In the genomic region with DNA sequence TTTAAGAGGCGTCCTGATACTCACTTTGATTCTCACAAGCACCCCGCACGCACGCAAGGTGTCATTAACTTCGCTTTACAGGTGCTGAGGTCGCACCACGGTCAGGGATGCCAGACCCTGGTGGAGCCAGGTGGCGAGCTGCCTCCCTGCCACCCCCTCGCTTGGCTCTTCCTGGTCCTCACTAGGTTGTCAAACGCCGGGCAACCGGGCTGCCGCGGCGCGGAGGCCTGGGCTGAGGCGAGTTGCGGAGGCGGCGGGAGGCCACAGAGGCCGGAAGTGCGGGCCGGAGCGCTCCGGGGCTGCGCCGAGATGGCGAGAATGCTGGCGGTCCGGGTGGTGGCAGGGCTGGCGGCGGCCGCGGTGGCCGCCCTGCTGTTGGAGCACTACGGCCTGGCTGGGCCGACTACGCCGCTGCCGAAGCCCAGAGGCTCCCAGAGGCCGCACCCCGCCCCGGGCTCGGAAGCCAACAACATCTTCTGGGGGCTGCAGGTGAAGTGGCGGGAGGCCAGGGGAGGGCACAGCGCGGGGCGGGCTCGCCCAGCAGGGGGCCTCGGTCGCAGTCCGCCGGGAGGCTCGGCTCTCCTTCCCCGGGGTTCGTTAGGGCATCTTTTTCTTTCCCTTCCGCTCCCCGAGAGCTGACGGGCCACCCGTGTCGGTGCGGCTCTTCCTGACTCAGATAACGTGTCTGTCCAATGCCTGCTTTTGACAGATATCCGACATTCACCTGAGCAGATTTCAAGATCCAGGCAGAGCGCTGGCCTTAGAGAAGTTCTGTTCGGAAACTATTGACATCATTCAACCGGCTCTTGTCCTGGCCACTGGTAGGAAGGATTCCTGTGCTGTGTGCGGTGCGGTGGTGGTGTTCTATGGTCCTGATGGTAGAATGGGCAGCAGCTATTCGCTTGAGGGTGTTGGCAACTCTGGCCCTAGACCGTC, we compare ENCODE assay signal across 8 mouse cellular contexts. TPM values are rescaled to one million over a fixed set of nuclear protein-coding genes. Genes with fewer than 3 reads are reported as not detected.
DNase-seq lines count a peak whose midpoint lies in the region; ATAC-seq and TF ChIP-seq lines count a peak whose summit lies in the region.

A gene (plus strand): TSS at position 28 of the 936 bp plus-strand sequence.

- no peaks in the 10 kb centered on the region for H3K79me2 ChIP-seq in macrophage (ENCODE audit: inconsistent target)

- H3K27me3 ChIP-seq in hindbrain, embryonic 15.5 days: no peaks in the 10 kb centered on the region

- ATAC-seq in common myeloid progenitor, adult 5-6 weeks (replicated peaks; ENCODE audit: low read depth, poor library complexity, severe bottlenecking): peak; percentile 79
- peak; percentile 83 for ATAC-seq in hindbrain, embryonic 15.5 days (ENCODE audit: low FRiP score, low read depth)

- peak within 1 kb of the TSS; percentile 94 for H3K27ac ChIP-seq in gastrocnemius, adult 2 months
- peak within 1 kb of the TSS; percentile 89 for H3K27ac ChIP-seq in hindbrain, embryonic 15.5 days (replicated peaks)
- peak within 1 kb of the TSS; percentile 92 for H3K27ac ChIP-seq in left cerebral cortex, adult 2 months
- no peak within 1 kb of the TSS for H3K27ac ChIP-seq in macrophage

- H3K4me2 ChIP-seq in hindbrain, embryonic 15.5 days: peak within 1 kb of the TSS; percentile 93

- peak; percentile 66 for TF ChIP-seq CTCF in gastrocnemius, adult 2 months (IDR thresholded peaks at IDR 0.05)
- peak; percentile 44 for TF ChIP-seq CTCF in left cerebral cortex, adult 2 months (IDR thresholded peaks at IDR 0.05)

- H3K9ac ChIP-seq in hindbrain, embryonic 15.5 days: peak within 1 kb of the TSS; percentile 88

- H3K4me3 ChIP-seq in gastrocnemius, adult 2 months: peak within 1 kb of the TSS; percentile 98
- H3K4me3 ChIP-seq in hindbrain, embryonic 15.5 days: peak within 1 kb of the TSS; percentile 79
- peak within 1 kb of the TSS; percentile 82 for H3K4me3 ChIP-seq in left cerebral cortex, adult 2 months
- H3K4me3 ChIP-seq in macrophage (ENCODE audit: inconsistent target): peak within 1 kb of the TSS; percentile 51

- no peaks in the 10 kb centered on the region for H3K9me3 ChIP-seq in hindbrain, embryonic 15.5 days

- DNase-seq in adipocyte (ENCODE audit: low spot score): peak; percentile 65
- DNase-seq in gastrocnemius, adult 2 months: peak; percentile 79
- DNase-seq in left cerebral cortex, adult 2 months (ENCODE audit: extremely low spot score in 1 of 2, low spot score in 2 of 2): peak; percentile 57 to 59
- DNase-seq in right cerebral cortex, adult 18-20 months: peak; percentile 56
- DNase-seq in urinary bladder, postnatal 14 days (ENCODE audit: low spot score): peak; percentile 67

- under 1% methylated on average over 67 of the region's 71 CpGs for WGBS in hindbrain, embryonic 15.5 days
- WGBS in macrophage (ENCODE audit: missing documents): 3% methylated on average over 70 of the region's 71 CpGs

- intact Hi-C loops in gastrocnemius, adult 2 months (cut with DNase I): no loop called here
- intact Hi-C loops in left cerebral cortex, adult 2 months (cut with DNase I): loop anchor here (2.0 kb wide), 1 partner anchor 32 kb away; a partner anchor contains a TSS

- 0 out of 2 replicates have a peak, but pooled peaks cover 9% of the 10 kb centered on the region for H3K36me3 ChIP-seq in hindbrain, embryonic 15.5 days
- no peaks in the 10 kb centered on the region for H3K36me3 ChIP-seq in macrophage (ENCODE audit: inconsistent target)

- peaks cover 13% of the 10 kb centered on the region for H3K4me1 ChIP-seq in hindbrain, embryonic 15.5 days (replicated peaks)

RNA-seq across cellular contexts. Expression of the gene that starts here (rescaled TPM):
- 2.1 and 4.4 TPM in 2 replicates for total RNA-seq in common myeloid progenitor, adult 5-6 weeks (2017)
- total RNA-seq in gastrocnemius, adult 2 months (2021): 1 to 10 TPM; 3.0 to 3.3 TPM
- 12.4 and 14.1 TPM in 2 replicates for polyA plus RNA-seq in hindbrain, embryonic 15.5 days (2015; fragmentation: Nextera tagmentation; extraction: Ambion mirVana)
- 10 to 100 TPM; 21.8 to 28.5 TPM for total RNA-seq in left cerebral cortex, adult 2 months (2021)
- total RNA-seq in macrophage (2018; cell fraction: chromatin; rRNA removed): 10 to 100 TPM in 16 of 26 experiments, 1 to 10 TPM in 10; 2.0 to 72.9 (median 15.9) TPM
- total RNA-seq in macrophage (2018; cell fraction: cytosol; rRNA removed): 10 to 100 TPM in 7 of 26 experiments, 1 to 10 TPM in 19; 5.2 to 15.1 (median 8.4) TPM
- total RNA-seq in macrophage (2018; cell fraction: nucleus; rRNA removed): 10 to 100 TPM in 16 of 26 experiments, 1 to 10 TPM in 10; 2.4 to 22.7 (median 10.5) TPM
- polyA plus RNA-seq in macrophage (2018): 9.6 to 11.4 TPM (median 10.7 TPM) in 3 replicates
